28 mouse cellular contexts compared by ENCODE assay signal in genomic region chr6:51452927-51453503, GRCm38 (mm10). TPM values are rescaled to one million over a fixed set of nuclear protein-coding genes. Genes with fewer than 3 reads are reported as not detected.
A peak's percentile ranks its signal among the peaks of the same experiment; 100 is the strongest.
DNase-seq lines count a peak whose midpoint lies in the region; ATAC-seq and TF ChIP-seq lines count a peak whose summit lies in the region.
"Had no signal": no experiment of that assay in that cellular context is flagged by ENCODE, and none has a peak within 500 bp of the region (broad histone marks: within the 10 kb centered on the region; RNA-seq: fewer than 3 reads in every experiment).

No protein-coding gene starts in this region.

- H3K9ac ChIP-seq in neural tube, embryonic 15.5 days (replicated peaks) = no peak overlapping the region
- H3K9ac ChIP-seq: embryonic facial prominence, embryonic 15.5 days; forebrain, embryonic 13.5 days; hindbrain, embryonic 12.5 days; liver, embryonic 15.5 days; lung, embryonic 14.5 days; neural tube, embryonic 13.5 days; stomach, embryonic 15.5 days had no signal

- H3K9me3 ChIP-seq in neural tube, embryonic 15.5 days (replicated peaks) = no peaks in the 10 kb centered on the region
- no peaks in the 10 kb centered on the region for H3K9me3 ChIP-seq in limb, embryonic 10.5 days (replicated peaks)
- H3K9me3 ChIP-seq: embryonic facial prominence, embryonic 15.5 days; forebrain, embryonic 13.5 days; hindbrain, embryonic 12.5 days; liver, embryonic 15.5 days; midbrain, embryonic 10.5 days; neural tube, embryonic 13.5 days; stomach, embryonic 15.5 days had no signal

- H3K4me2 ChIP-seq in neural tube, embryonic 15.5 days = no peak overlapping the region
- H3K4me2 ChIP-seq: embryonic facial prominence, embryonic 15.5 days; forebrain, embryonic 13.5 days; hindbrain, embryonic 12.5 days; liver, embryonic 15.5 days; lung, embryonic 14.5 days; neural tube, embryonic 13.5 days; stomach, embryonic 15.5 days had no signal

- TF ChIP-seq POLR2A in kidney, adult 2 months (IDR thresholded peaks at IDR 0.05; ENCODE audit: low read depth, low read length) = no peak

- H3K36me3 ChIP-seq in kidney, adult 2 months (ENCODE audit: control insufficient read depth, insufficient read depth, low read length) = peaks cover 4% of the 10 kb centered on the region; the same call in 1 of the 2 replicates
- H3K36me3 ChIP-seq in neural tube, embryonic 15.5 days = peaks cover 5% of the 10 kb centered on the region; the same call in 1 of the 2 replicates
- peaks cover 6% of the 10 kb centered on the region for H3K36me3 ChIP-seq in limb, embryonic 10.5 days
- H3K36me3 ChIP-seq: stomach, embryonic 15.5 days had no signal

- WGBS in kidney, adult 2 months = 27% methylated on average over 7 of the region's 7 CpGs
- 54% methylated on average over 7 of the region's 7 CpGs for WGBS in neural tube, embryonic 15.5 days
- 62% methylated on average over 7 of the region's 7 CpGs for WGBS in limb, embryonic 10.5 days

- no peak overlapping the region for H3K27ac ChIP-seq in kidney, adult 2 months (ENCODE audit: insufficient read depth, low read depth, low read length)
- no peak overlapping the region for H3K27ac ChIP-seq in neural tube, embryonic 15.5 days (replicated peaks)
- no peak overlapping the region for H3K27ac ChIP-seq in limb, embryonic 10.5 days
- H3K27ac ChIP-seq: embryonic facial prominence, embryonic 15.5 days; forebrain, embryonic 13.5 days; hindbrain, embryonic 12.5 days; liver, embryonic 15.5 days; midbrain, embryonic 10.5 days; neural tube, embryonic 13.5 days; stomach, embryonic 15.5 days had no signal

- no peak for ATAC-seq in neural tube, embryonic 15.5 days (ENCODE audit: low FRiP score)
- ATAC-seq: forebrain, embryonic 13.5 days; intestine, embryonic 16.5 days; midbrain, embryonic 16.5 days; Patski had no signal

- no peaks in the 10 kb centered on the region for H3K4me1 ChIP-seq in kidney, adult 2 months (ENCODE audit: control insufficient read depth, insufficient read depth, low read length)
- no peaks in the 10 kb centered on the region for H3K4me1 ChIP-seq in neural tube, embryonic 15.5 days
- peaks cover 14% of the 10 kb centered on the region for H3K4me1 ChIP-seq in limb, embryonic 10.5 days
- H3K4me1 ChIP-seq: embryonic facial prominence, embryonic 15.5 days; forebrain, embryonic 13.5 days; hindbrain, embryonic 12.5 days; midbrain, embryonic 10.5 days; stomach, embryonic 15.5 days had no signal

- DNase-seq in kidney, adult 2 months = peak; percentile 31
- DNase-seq in kidney, postnatal 25 days = no peak
- DNase-seq in neural tube, embryonic 10.5 days (ENCODE audit: extremely low spot score, low spot score) = peak; percentile 31
- DNase-seq in limb, embryonic 10.5 days (ENCODE audit: low spot score) = peak; percentile 30
- DNase-seq in lung, postnatal 25 days (ENCODE audit: low spot score) = no peak
- DNase-seq in left cerebral cortex, adult 9 months (ENCODE audit: low spot score in 2 of 2) = no peak
- DNase-seq: adrenal gland, postnatal 14 days; B cell, adult 2 months; cerebellum, adult 11-12 months; cerebellum, adult 9-11 months; embryo, embryonic 11 days; gastrocnemius, postnatal 10 days; kidney, postnatal 4 days; lung, embryonic 14.5 days; lung, postnatal 14 days; thymus, postnatal 14 days had no signal

- H3K4me3 ChIP-seq in kidney, adult 2 months (ENCODE audit: insufficient read depth, low read depth, low read length) = no peak overlapping the region
- no peak overlapping the region for H3K4me3 ChIP-seq in neural tube, embryonic 15.5 days (replicated peaks)
- no peak overlapping the region for H3K4me3 ChIP-seq in limb, embryonic 10.5 days
- H3K4me3 ChIP-seq: embryonic facial prominence, embryonic 15.5 days; forebrain, embryonic 13.5 days; hindbrain, embryonic 12.5 days; liver, embryonic 15.5 days; midbrain, embryonic 10.5 days; neural tube, embryonic 13.5 days; stomach, embryonic 15.5 days had no signal

- no peaks in the 10 kb centered on the region; the same call in 1 of the 2 replicates for H3K27me3 ChIP-seq in kidney, adult 2 months (replicated peaks; ENCODE audit: control insufficient read depth, insufficient read depth, low read length)
- no peaks in the 10 kb centered on the region for H3K27me3 ChIP-seq in neural tube, embryonic 15.5 days (replicated peaks)
- no peaks in the 10 kb centered on the region for H3K27me3 ChIP-seq in limb, embryonic 10.5 days (ENCODE audit: low read depth, poor library complexity, severe bottlenecking)
- H3K27me3 ChIP-seq: CH12.LX; embryonic facial prominence, embryonic 15.5 days; forebrain, embryonic 13.5 days; hindbrain, embryonic 12.5 days; liver, embryonic 15.5 days; neural tube, embryonic 13.5 days; Patski; stomach, embryonic 15.5 days had no signal

- TF ChIP-seq CTCF in kidney, adult 2 months (conservative IDR thresholded peaks at IDR 0.05; ENCODE audit: insufficient read depth, insufficient read length, low read depth, low read length) = no peak

RNA-seq across cellular contexts. Expression of gene Hnrnpa2b1, which starts 16.7 kb away (rescaled TPM):
- 63.0 and 105 TPM in 2 replicates for polyA plus RNA-seq in kidney, adult 2 months (2012; rRNA removed)
- 1,222 and 1,408 TPM in 2 replicates for polyA plus RNA-seq in neural tube, embryonic 15.5 days (2015; fragmentation: Nextera tagmentation; extraction: Ambion mirVana)
- polyA plus RNA-seq in limb, embryonic 10.5 days (2016; fragmentation: Nextera tagmentation; extraction: Ambion mirVana) = 1,996 and 2,303 TPM in 2 replicates

RNA-seq across cellular contexts. Expression of gene Cbx3, which starts 17.1 kb away (rescaled TPM):
- 5.7 and 11.0 TPM in 2 replicates for polyA plus RNA-seq in kidney, adult 2 months (2012; rRNA removed)
- polyA plus RNA-seq in neural tube, embryonic 15.5 days (2015; fragmentation: Nextera tagmentation; extraction: Ambion mirVana) = 310 and 354 TPM in 2 replicates
- 639 and 665 TPM in 2 replicates for polyA plus RNA-seq in limb, embryonic 10.5 days (2016; fragmentation: Nextera tagmentation; extraction: Ambion mirVana)

RNA-seq across cellular contexts. Expression of gene Nfe2l3, which starts 20.5 kb away (rescaled TPM):
- polyA plus RNA-seq in kidney, adult 2 months (2012; rRNA removed) = 0.75 and 1.3 TPM in 2 replicates
- polyA plus RNA-seq in neural tube, embryonic 15.5 days (2015; fragmentation: Nextera tagmentation; extraction: Ambion mirVana) = 4.2 and 5.9 TPM in 2 replicates
- 0.39 and 0.56 TPM in 2 replicates for polyA plus RNA-seq in limb, embryonic 10.5 days (2016; fragmentation: Nextera tagmentation; extraction: Ambion mirVana)

Comparison
In these comparisons a context has a peak if more than half of its experiments do, and no peak if none do; other contexts are left out.
1. DNase-seq: peak in kidney, adult 2 months (single experiment), neural tube, embryonic 10.5 days (single experiment) and limb, embryonic 10.5 days (single experiment); none in kidney, postnatal 25 days (0 of 2), lung, postnatal 25 days (single experiment) and left cerebral cortex, adult 9 months (0 of 2).
2. RNA of gene Hnrnpa2b1, which starts 16.7 kb away (polyA plus RNA-seq): 1,996 to 2,303 TPM in limb, embryonic 10.5 days and 1,222 to 1,408 TPM in neural tube, embryonic 15.5 days; 63.0 to 105 TPM in kidney, adult 2 months; every median in the first group is over 10 times any median in the second.
3. RNA of gene Cbx3, which starts 17.1 kb away (polyA plus RNA-seq): 639 to 665 TPM in limb, embryonic 10.5 days and 310 to 354 TPM in neural tube, embryonic 15.5 days; 5.7 to 11.0 TPM in kidney, adult 2 months; every median in the first group is over 10 times any median in the second.